Mouse (Mus musculus) left cerebral cortex, adult 18-20 months (tissue): ENCODE measurements around the gene Map3k13. TPM values are rescaled to one million over a fixed set of nuclear protein-coding genes. Genes with fewer than 3 reads are reported as not detected.
"Not testable (repeated sequence)": the region's sequence is repeated elsewhere in the genome, so short reads cannot be mapped to it uniquely, and the experiment has no call there.

Experiments used
- DNase-seq, 2 experiments: peaks; one replicate each; pipeline ENCODE4 v3.0.0; 2021 to 2022; ENCODE audit warnings: low spot score in 2 of 2, mixed read lengths in 1 of 2
- total RNA-seq, 2 experiments: library from RNA; stranded (reverse); gene quantifications; 2 replicates each; pipeline ENCODE4 v1.2.3; 2021

Gene Map3k13
- total RNA-seq, 2 experiments from 2014 or later, result 17.0 to 17.6 TPM

GRCm38 (mm10) chr16:21806892-21807291, 12.7 kb downstream of the Map3k13 start:
- DNase-seq, result no peak

- DNase-seq, result not testable (repeated sequence)
Measured at GRCm38 (mm10) chr16:21807786-21808185, 13.6 kb downstream of the Map3k13 start.

GRCm38 (mm10) chr16:21813164-21813834, 19.2 kb downstream of the Map3k13 start:
- DNase-seq, result no peak

- DNase-seq, result peak; percentile 50 to 58
Measured at GRCm38 (mm10) chr16:21814861-21815668, 20.9 kb downstream of the Map3k13 start.

- no peak for DNase-seq
Measured at GRCm38 (mm10) chr16:21815669-21816010, 21.5 kb downstream of the Map3k13 start.

- DNase-seq, result no peak
Measured at GRCm38 (mm10) chr16:21818132-21818531, 24.0 kb downstream of the Map3k13 start.

- no peak for DNase-seq
Measured at GRCm38 (mm10) chr16:21818629-21819028, 24.5 kb downstream of the Map3k13 start.

- no peak for DNase-seq
Measured at GRCm38 (mm10) chr16:21825612-21826031, 31.5 kb downstream of the Map3k13 start.

- DNase-seq, result no peak
Measured at GRCm38 (mm10) chr16:21827153-21827552, 33.0 kb downstream of the Map3k13 start.

- no peak for DNase-seq
Measured at GRCm38 (mm10) chr16:21827581-21827980, 33.4 kb downstream of the Map3k13 start.

GRCm38 (mm10) chr16:21829711-21830110, 35.6 kb downstream of the Map3k13 start:
- no peak for DNase-seq

GRCm38 (mm10) chr16:21830784-21831183, 36.6 kb downstream of the Map3k13 start:
- DNase-seq, result no peak

GRCm38 (mm10) chr16:21831764-21832163, 37.6 kb downstream of the Map3k13 start:
- no peak for DNase-seq

GRCm38 (mm10) chr16:21833469-21833868, 39.3 kb downstream of the Map3k13 start:
- DNase-seq, result no peak

- DNase-seq, result no peak
Measured at GRCm38 (mm10) chr16:21833970-21834369, 39.8 kb downstream of the Map3k13 start.

- DNase-seq, result no peak
Measured at GRCm38 (mm10) chr16:21834866-21835583, 40.9 kb downstream of the Map3k13 start.

GRCm38 (mm10) chr16:21835584-21835931, 41.4 kb downstream of the Map3k13 start:
- DNase-seq, result no peak

- no peak for DNase-seq
Measured at GRCm38 (mm10) chr16:21836311-21837072, 42.3 kb downstream of the Map3k13 start.

- DNase-seq, result no peak
Measured at GRCm38 (mm10) chr16:21837694-21838093, 43.5 kb downstream of the Map3k13 start.

GRCm38 (mm10) chr16:21845800-21846671, 51.9 kb downstream of the Map3k13 start:
- DNase-seq, result peak; percentile 52 to 73
